Mouse (Mus musculus): ENCODE data around the gene Treml4.

GRCm38 (mm10) chr17:48233789-48234188 lies 30.3 kb upstream of the Treml4 start:
- TF ChIP-seq CTCF (IDR thresholded peaks at IDR 0.05; ENCODE audit: low read depth, low read length) (no peak), POLR2A (IDR thresholded peaks at IDR 0.05; ENCODE audit: borderline replicate concordance, low read depth, low read length) (no peak)
